Mouse (Mus musculus): ENCODE measurements around the gene Elovl3. TPM values are rescaled to one million over a fixed set of nuclear protein-coding genes. Genes with fewer than 3 reads are reported as not detected.

Elovl3 gene
- under 1 TPM; 0.27 to 0.55 TPM for total RNA-seq (2021)
- 0.31 and 1.6 TPM in 2 replicates for polyA plus RNA-seq (2012; rRNA removed)
- long read RNA-seq, result 0 reads

DNA sequence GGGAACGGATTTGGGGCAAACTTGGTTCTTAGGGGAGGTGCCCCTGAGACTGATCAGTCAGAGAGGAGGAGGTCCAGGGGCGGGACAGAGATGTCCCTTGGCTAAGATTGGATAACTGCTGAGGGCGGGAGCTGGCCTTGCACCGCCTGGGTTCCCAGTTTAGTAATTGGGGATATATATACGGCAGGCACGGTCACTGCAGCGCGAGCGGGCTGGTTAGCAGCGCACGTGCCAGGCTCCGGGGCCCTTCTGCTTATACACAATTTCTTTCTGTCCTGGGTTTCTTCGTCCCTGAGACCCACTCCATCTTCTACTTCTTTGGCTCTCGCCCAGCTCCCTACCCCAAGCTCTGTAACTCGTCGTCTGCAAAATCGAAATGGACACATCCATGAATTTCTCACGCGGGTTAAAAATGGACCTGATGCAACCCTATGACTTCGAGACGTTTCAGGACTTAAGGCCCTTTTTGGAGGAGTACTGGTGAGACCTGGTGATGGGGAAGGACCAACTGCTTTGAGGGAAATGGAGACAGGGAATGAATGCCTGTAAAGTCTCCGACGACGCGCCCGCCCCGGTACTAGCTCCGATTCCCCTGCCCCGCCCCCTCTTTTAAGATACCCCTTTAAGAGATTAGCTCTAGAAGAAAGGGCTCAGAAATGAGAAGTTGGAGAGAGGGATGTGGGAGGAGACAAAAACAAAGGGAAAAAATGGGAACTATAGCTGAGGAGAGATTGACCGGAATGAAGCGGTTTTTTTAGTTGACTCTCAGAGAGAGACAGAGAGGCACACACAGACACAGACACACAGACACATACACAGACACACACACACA is at the start of gene Elovl3:
Elovl3 (plus strand) TSS at position 204 of the 832 bp plus-strand sequence.
- intact Hi-C loops (cut with DNase I), result no loop called here
- H3K27me3 ChIP-seq (ENCODE audit: control insufficient read depth, insufficient read depth, low read length), result peaks cover 6% of the 10 kb centered on the region
- H3K27ac ChIP-seq, result no peak within 1 kb of the TSS
- peak; percentile 46 to 61 for DNase-seq
- no peaks in the 10 kb centered on the region; the same call in 1 of the 2 replicates for H3K4me1 ChIP-seq (ENCODE audit: control insufficient read depth, insufficient read depth, low read length)
- no peak for TF ChIP-seq EP300 (IDR thresholded peaks at IDR 0.05; ENCODE audit: insufficient read depth, low read depth, low read length)
- no peak for TF ChIP-seq POLR2A (IDR thresholded peaks at IDR 0.05; ENCODE audit: insufficient read depth, low read depth, low read length)
- no peak for TF ChIP-seq CTCF (IDR thresholded peaks at IDR 0.05)
- H3K79me2 ChIP-seq (replicated peaks; ENCODE audit: control insufficient read depth, insufficient read depth, low read length), result no peaks in the 10 kb centered on the region
- H3K36me3 ChIP-seq (ENCODE audit: control insufficient read depth, insufficient read depth, low read length), result no peaks in the 10 kb centered on the region
- no peak within 1 kb of the TSS for H3K9ac ChIP-seq (ENCODE audit: low read depth, low read length)
- H3K4me3 ChIP-seq, result peak within 1 kb of the TSS; percentile 26; the same call in 1 of the 2 replicates
- 4% methylated on average over 31 of the region's 31 CpGs for WGBS

DNA sequence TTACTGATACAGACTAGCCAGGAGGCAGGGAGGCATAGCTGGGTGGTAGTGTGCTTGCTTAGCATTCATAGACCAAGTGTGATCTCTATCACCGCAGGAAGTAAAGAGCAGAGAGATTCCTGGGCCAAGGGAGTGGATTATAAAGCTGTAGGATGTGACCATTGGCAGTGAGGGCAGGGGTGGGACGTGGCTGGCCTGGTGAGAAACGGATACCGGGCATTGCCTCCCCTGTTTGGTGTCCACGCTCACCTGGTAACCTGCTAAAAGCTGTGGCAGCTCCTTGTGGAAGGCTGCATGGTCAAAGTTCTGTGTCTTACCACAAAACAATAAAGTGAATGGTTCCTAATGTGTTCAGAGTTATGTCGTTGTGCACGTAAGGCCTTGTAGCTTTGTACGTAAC is 46.5 kb upstream of the Elovl3 start:
- no peak for DNase-seq
- Histone ChIP-seq H3K79me2 (replicated peaks; ENCODE audit: control insufficient read depth, insufficient read depth, low read length) (no peaks in the 10 kb centered on the region), H3K36me3 (ENCODE audit: control insufficient read depth, insufficient read depth, low read length) (no peaks in the 10 kb centered on the region), H3K27ac (no peak overlapping the region), H3K9ac (ENCODE audit: low read depth, low read length) (no peak overlapping the region), H3K27me3 (ENCODE audit: control insufficient read depth, insufficient read depth, low read length) (no peaks in the 10 kb centered on the region), H3K4me3 (no peak overlapping the region), H3K4me1 (ENCODE audit: control insufficient read depth, insufficient read depth, low read length) (no peaks in the 10 kb centered on the region)
- TF ChIP-seq EP300 (IDR thresholded peaks at IDR 0.05; ENCODE audit: insufficient read depth, low read depth, low read length) (no peak), POLR2A (IDR thresholded peaks at IDR 0.05; ENCODE audit: insufficient read depth, low read depth, low read length) (no peak), CTCF (IDR thresholded peaks at IDR 0.05) (no peak)
- intact Hi-C loops (cut with DNase I), result loop anchor here (5.0 kb wide), 1 partner anchor 167 kb away; no protein-coding TSS in a partner anchor
- WGBS, result 94% methylated on average over 8 of the region's 8 CpGs

DNA sequence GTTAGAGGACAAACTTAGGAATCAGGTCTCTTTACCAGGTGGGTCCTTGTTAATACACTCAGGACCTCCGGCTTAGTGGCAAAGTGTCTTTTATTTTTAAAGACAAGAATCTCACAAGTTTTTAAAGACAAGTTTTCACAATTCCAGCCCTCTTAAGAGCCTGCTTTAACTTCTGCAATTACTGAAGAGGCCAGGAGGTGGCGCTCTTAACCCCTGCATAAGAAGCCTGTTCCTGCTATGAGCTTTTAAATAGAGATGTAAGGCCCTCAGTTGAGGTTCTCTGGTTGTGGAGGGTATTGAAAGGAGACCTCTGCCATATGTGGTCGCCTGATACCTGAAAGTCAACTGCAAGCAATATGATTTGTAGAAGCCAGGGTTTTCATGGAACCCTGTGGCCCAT is 45.4 kb upstream of the Elovl3 start:
- H3K9ac ChIP-seq (ENCODE audit: low read depth, low read length), result no peak overlapping the region
- H3K79me2 ChIP-seq (replicated peaks; ENCODE audit: control insufficient read depth, insufficient read depth, low read length), result no peaks in the 10 kb centered on the region
- 42% methylated on average over 3 of the region's 3 CpGs for WGBS
- no peak overlapping the region for H3K4me3 ChIP-seq
- no peaks in the 10 kb centered on the region for H3K36me3 ChIP-seq (ENCODE audit: control insufficient read depth, insufficient read depth, low read length)
- H3K4me1 ChIP-seq (ENCODE audit: control insufficient read depth, insufficient read depth, low read length), result no peaks in the 10 kb centered on the region
- no peak overlapping the region for H3K27ac ChIP-seq
- no peak for TF ChIP-seq POLR2A (IDR thresholded peaks at IDR 0.05; ENCODE audit: insufficient read depth, low read depth, low read length)
- peak; percentile 86 for TF ChIP-seq CTCF (IDR thresholded peaks at IDR 0.05)
- TF ChIP-seq EP300 (IDR thresholded peaks at IDR 0.05; ENCODE audit: insufficient read depth, low read depth, low read length), result no peak
- intact Hi-C loops (cut with DNase I), result loop anchor here (5.0 kb wide), 1 partner anchor 166 kb away; no protein-coding TSS in a partner anchor
- DNase-seq, result peak; percentile 35 to 48
- H3K27me3 ChIP-seq (ENCODE audit: control insufficient read depth, insufficient read depth, low read length), result no peaks in the 10 kb centered on the region

DNA sequence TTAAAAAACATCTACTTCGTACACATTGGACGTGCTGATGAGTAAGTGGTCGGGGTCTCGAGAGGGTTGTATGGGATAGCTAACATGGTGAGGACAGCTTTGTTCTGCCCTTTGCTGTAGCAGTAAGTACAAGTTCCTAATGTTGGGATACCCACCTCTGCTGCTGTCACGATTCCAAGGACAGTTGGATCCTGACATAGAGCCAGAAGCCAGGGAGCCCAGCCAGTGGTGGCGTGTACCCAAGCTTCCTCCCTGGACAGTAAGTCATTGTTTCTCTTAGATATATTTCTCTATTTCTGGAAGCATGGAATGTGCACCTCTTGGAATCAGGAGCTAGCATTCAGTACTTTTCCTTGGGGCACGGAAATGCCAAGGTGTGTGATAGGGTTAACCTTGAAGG is 43.8 kb upstream of the Elovl3 start:
- Histone ChIP-seq H3K36me3 (ENCODE audit: control insufficient read depth, insufficient read depth, low read length) (no peaks in the 10 kb centered on the region), H3K4me1 (ENCODE audit: control insufficient read depth, insufficient read depth, low read length) (no peaks in the 10 kb centered on the region), H3K4me3 (no peak overlapping the region), H3K9ac (ENCODE audit: low read depth, low read length) (peak overlapping the region; percentile 37; the same call in 1 of the 2 replicates), H3K27me3 (ENCODE audit: control insufficient read depth, insufficient read depth, low read length) (no peaks in the 10 kb centered on the region), H3K27ac (no peak overlapping the region), H3K79me2 (replicated peaks; ENCODE audit: control insufficient read depth, insufficient read depth, low read length) (no peaks in the 10 kb centered on the region)
- intact Hi-C loops (cut with DNase I), result loop anchor here (5.0 kb wide), 1 partner anchor 164 kb away; no protein-coding TSS in a partner anchor
- 35% methylated on average over 7 of the region's 7 CpGs for WGBS
- DNase-seq, result peak; percentile 58 to 64
- no peak for TF ChIP-seq EP300 (IDR thresholded peaks at IDR 0.05; ENCODE audit: insufficient read depth, low read depth, low read length)
- TF ChIP-seq CTCF (IDR thresholded peaks at IDR 0.05), result no peak
- no peak for TF ChIP-seq POLR2A (IDR thresholded peaks at IDR 0.05; ENCODE audit: insufficient read depth, low read depth, low read length)

DNA sequence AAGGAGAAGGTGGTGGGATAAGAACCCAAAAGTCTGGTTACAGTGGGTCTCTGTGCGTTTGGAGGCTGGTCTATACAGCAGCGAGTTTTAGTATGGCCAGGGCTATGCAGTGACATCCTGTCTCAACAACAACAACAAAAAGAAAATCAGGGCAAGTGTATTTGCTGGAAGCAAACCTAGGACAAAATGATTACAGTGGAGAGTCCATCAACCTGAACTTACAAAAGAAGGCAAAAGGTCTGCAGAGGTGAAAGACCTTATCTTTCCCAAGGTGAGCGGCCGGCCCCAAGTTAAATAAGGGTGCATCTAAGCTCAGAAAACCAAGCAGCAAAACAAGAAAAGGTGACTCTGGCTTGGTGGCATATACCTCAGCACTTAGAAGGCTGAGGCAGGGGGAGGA is 40.1 kb upstream of the Elovl3 start:
- Histone ChIP-seq H3K27me3 (ENCODE audit: control insufficient read depth, insufficient read depth, low read length) (no peaks in the 10 kb centered on the region), H3K4me3 (no peak overlapping the region), H3K79me2 (replicated peaks; ENCODE audit: control insufficient read depth, insufficient read depth, low read length) (no peaks in the 10 kb centered on the region), H3K36me3 (ENCODE audit: control insufficient read depth, insufficient read depth, low read length) (no peaks in the 10 kb centered on the region), H3K9ac (ENCODE audit: low read depth, low read length) (no peak overlapping the region), H3K4me1 (ENCODE audit: control insufficient read depth, insufficient read depth, low read length) (no peaks in the 10 kb centered on the region), H3K27ac (no peak overlapping the region)
- TF ChIP-seq POLR2A (IDR thresholded peaks at IDR 0.05; ENCODE audit: insufficient read depth, low read depth, low read length) (no peak), CTCF (IDR thresholded peaks at IDR 0.05) (no peak), EP300 (IDR thresholded peaks at IDR 0.05; ENCODE audit: insufficient read depth, low read depth, low read length) (no peak)
- WGBS, result 77% methylated on average over 4 of the region's 4 CpGs
- DNase-seq, result no peak
- intact Hi-C loops (cut with DNase I), result no loop called here

DNA sequence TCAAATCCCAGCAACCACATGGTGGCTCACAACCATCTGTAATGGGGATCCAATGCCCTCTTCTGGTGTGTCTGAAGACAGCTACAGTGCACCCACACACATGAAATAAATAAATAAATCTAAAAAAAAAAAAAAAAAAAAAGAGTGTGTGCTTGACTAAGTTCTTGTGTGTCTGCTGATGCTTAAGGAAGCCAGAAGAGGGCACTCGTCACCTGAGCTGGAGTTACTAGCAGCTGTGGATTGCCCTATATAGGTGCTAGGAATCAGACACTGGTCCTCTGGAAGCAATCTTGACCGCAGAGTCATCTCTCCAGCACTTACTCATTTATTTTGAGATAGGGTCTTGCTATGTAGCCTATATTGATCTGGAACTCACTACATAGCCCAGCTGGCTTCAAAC is 37.6 kb upstream of the Elovl3 start:
- Histone ChIP-seq H3K27me3 (ENCODE audit: control insufficient read depth, insufficient read depth, low read length) (no peaks in the 10 kb centered on the region), H3K36me3 (ENCODE audit: control insufficient read depth, insufficient read depth, low read length) (no peaks in the 10 kb centered on the region), H3K9ac (ENCODE audit: low read depth, low read length) (no peak overlapping the region), H3K79me2 (replicated peaks; ENCODE audit: control insufficient read depth, insufficient read depth, low read length) (no peaks in the 10 kb centered on the region), H3K4me3 (no peak overlapping the region), H3K27ac (no peak overlapping the region), H3K4me1 (ENCODE audit: control insufficient read depth, insufficient read depth, low read length) (no peaks in the 10 kb centered on the region)
- DNase-seq, result no peak
- 100% methylated on average over 2 of the region's 2 CpGs for WGBS
- intact Hi-C loops (cut with DNase I), result no loop called here
- no peak for TF ChIP-seq CTCF (IDR thresholded peaks at IDR 0.05)
